Mouse (Mus musculus) embryonic facial prominence, embryonic 14.5 days (tissue): ENCODE results near the gene Rasd1. TPM values are rescaled to one million over a fixed set of nuclear protein-coding genes. Genes with fewer than 3 reads are reported as not detected.
"Not testable (repeated sequence)": the region's sequence is repeated elsewhere in the genome, so short reads cannot be mapped to it uniquely, and the experiment has no call there.

Experiments used
- ATAC-seq: fragments of 200-750 bp; cut with Nextera tagmentation; 2 replicates; pipeline ENCODE4 v1.8.0; 2017; ENCODE audit warnings: low read depth, moderate number of reproducible peaks, moderate TSS enrichment
- DNase-seq: peaks from one replicate; pipeline ENCODE4 v3.0.0-alpha.2; 2015; ENCODE audit warnings: low spot score
- H3K27ac ChIP-seq: fragments of 300-500 bp; sonication (generic); replicated peaks from 2 replicates; pipeline ENCODE4 v1.5.1; 2014; ENCODE audit warnings: low read depth, mild to moderate bottlenecking, low read length, moderate library complexity
- H3K27me3 ChIP-seq: fragments of 300-500 bp; sonication (generic); replicated peaks from 2 replicates; pipeline ENCODE4 v1.6.1; 2014; ENCODE audit warnings: low read length; ENCODE audit not compliant: control insufficient read depth, insufficient read depth
- H3K36me3 ChIP-seq: fragments of 300-500 bp; sonication (generic); 2 replicates; pipeline ENCODE4 v1.6.1; 2014; ENCODE audit warnings: low read length, mixed read lengths; ENCODE audit not compliant: control insufficient read depth, insufficient read depth
- H3K4me1 ChIP-seq: fragments of 300-500 bp; sonication (generic); 2 replicates; pipeline ENCODE4 v1.6.1; 2014; ENCODE audit warnings: antibody characterized with exemption, low read length; ENCODE audit not compliant: control insufficient read depth, insufficient read depth
- H3K4me2 ChIP-seq: fragments of 300-500 bp; sonication (generic); 2 replicates; pipeline ENCODE4 v1.6.1; 2014; ENCODE audit warnings: low read depth, mild to moderate bottlenecking, low read length, moderate library complexity, mixed read lengths
- H3K4me3 ChIP-seq: fragments of 300-500 bp; sonication (generic); 2 replicates; pipeline ENCODE4 v1.5.1; 2014; ENCODE audit warnings: low read depth, mild to moderate bottlenecking, low read length
- H3K9ac ChIP-seq: fragments of 300-500 bp; sonication (generic); 2 replicates; pipeline ENCODE4 v1.6.1; 2014; ENCODE audit warnings: low read depth, mild to moderate bottlenecking, low read length, moderate library complexity, mixed read lengths
- H3K9me3 ChIP-seq: fragments of 300-500 bp; sonication (generic); 2 replicates; pipeline ENCODE4 v1.6.1; 2016; ENCODE audit warnings: low read length; ENCODE audit not compliant: control insufficient read depth
- WGBS: fragments of 180-500 bp; shearing (Covaris S2); extraction: QIAGEN DNeasy Blood & Tissue Kit; methylation state at CpG from one replicate; pipeline ENCODE4 v1.1.7; 2014; 5-methylcytosine and 5-hydroxymethylcytosine counted together
- polyA plus RNA-seq: library from polyadenylated mRNA; unstranded; fragments of >200 nt; fragmentation: Nextera tagmentation; extraction: Ambion mirVana; gene quantifications from 2 replicates; pipeline ENCODE4 v1.2.1, GENCODE M21; 2014

Gene Rasd1
- polyA plus RNA-seq, 1 experiment from 2014 or later, result 1.6 TPM

DNA sequence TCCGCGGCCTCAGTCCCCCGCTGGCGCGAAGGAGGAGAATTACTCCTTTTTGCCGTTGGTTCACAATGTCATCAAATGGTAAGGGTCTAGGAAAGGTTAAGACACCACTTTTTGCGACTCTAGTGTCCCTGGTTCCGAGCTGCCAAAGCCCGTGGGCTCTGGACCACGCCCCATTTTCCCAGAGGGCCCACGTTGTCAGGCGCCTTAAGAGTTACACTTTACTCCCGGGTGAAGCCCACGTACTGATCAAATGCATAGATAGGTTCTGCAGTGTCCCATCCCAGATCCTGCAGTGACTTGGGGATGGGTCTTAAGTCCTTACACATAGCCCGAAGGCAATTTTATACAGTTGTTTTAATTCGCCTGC is 16.4 kb downstream of the Rasd1 start:
- Histone ChIP-seq H3K9me3 (no peaks in the 10 kb centered on the region), H3K36me3 (no peaks in the 10 kb centered on the region), H3K4me1 (peaks cover 9% of the 10 kb centered on the region), H3K4me2 (peak overlapping the region; percentile 77), H3K27ac (peak overlapping the region; percentile 77), H3K9ac (peak overlapping the region; percentile 99), H3K4me3 (peak overlapping the region; percentile 96), H3K27me3 (no peaks in the 10 kb centered on the region)
- ATAC-seq (no peak; the same call in 1 of the 2 replicates), DNase-seq (peak; percentile 13)
- WGBS, result 5% methylated on average over 15 of the region's 16 CpGs

DNA sequence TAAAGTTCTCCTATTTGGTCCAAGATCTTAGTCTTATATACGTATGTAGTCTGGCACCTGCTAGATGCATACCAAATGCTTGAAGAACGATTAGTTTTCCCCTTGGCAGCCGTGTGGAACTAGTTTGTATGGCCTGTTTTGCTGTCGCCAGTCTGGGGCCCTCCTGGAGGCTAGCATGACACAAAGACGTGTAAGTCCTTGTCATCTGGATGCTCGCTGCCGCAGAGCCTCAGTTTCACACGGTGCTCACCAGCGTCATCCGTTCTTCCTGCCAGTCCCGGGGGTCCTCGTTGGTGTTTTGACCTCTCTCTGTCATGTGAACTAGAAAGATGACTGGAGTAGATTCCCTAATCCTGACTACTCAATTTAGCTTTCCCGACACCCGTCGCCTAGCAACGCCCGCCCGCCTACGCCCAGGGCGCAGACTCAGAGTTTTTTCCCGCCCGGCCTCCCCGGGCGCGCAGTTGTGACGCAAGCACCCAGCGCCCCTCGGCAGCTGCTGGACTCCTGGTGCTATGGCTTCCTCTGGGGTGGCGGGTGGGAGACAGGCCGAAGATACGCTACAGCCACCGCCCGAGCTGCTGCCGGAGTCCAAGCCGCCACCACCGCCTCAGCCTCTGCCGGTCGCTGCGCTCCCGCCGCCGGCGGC is 16.9 kb downstream of the Rasd1 start, which contains the start of gene Med9:
Gene Med9, plus strand, starts transcription at position 455 of the 649 bp plus-strand sequence.
- H3K9ac ChIP-seq, result peak within 1 kb of the TSS; percentile 99
- peak; percentile 97 for DNase-seq
- H3K4me3 ChIP-seq, result peak within 1 kb of the TSS; percentile 96
- H3K4me2 ChIP-seq, result peak within 1 kb of the TSS; percentile 77
- no peaks in the 10 kb centered on the region for H3K9me3 ChIP-seq
- no peaks in the 10 kb centered on the region for H3K27me3 ChIP-seq
- ATAC-seq, result peak; percentile 98
- H3K4me1 ChIP-seq, result peaks cover 9% of the 10 kb centered on the region
- WGBS, result 1% methylated on average over 43 of the region's 43 CpGs
- H3K36me3 ChIP-seq, result no peaks in the 10 kb centered on the region
- peak within 1 kb of the TSS; percentile 77 for H3K27ac ChIP-seq

DNA sequence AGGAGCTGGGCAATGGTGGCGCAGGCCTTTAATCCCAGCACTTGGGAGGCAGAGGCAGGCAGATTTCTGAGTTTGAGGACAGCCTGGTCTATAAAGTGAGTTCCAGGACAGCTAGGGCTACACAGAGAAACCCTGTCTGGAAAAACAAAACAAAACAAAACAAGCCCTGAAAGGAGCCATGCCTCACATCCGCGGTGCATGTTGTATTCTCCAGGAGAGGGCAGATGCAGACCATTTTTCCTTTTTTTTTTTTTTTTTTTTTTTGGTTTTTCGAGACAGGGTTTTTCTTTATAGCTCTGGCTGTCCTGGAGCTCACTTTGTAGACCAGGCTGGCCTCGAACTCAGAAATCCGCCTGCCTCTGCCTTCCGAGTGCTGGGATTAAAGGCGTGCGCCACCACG is 19.9 kb downstream of the Rasd1 start:
- not testable (repeated sequence) for H3K36me3 ChIP-seq, H3K27ac ChIP-seq, H3K4me1 ChIP-seq, H3K9me3 ChIP-seq, ATAC-seq, H3K9ac ChIP-seq, DNase-seq, H3K4me2 ChIP-seq, H3K27me3 ChIP-seq, H3K4me3 ChIP-seq
- 88% methylated on average over 9 of the region's 10 CpGs for WGBS

DNA sequence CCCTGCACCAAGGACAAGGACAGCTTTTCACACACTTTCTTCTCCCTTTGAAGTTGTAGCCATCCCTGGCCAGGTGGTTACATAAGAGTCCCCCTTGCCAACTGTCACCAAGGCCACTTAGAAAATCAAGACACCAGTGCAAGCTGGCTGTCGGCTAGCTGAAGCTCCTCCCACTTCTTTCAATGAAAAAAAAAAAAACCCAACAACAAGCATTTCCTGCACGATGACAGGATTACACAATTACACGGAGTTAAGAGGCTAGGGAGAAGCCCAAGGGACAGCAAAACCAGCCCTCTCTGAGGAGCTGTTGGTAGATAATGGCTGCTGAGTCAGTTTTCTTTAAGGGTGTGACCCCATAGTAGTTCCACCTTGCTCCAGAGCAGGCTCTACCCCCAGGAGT is 23.4 kb downstream of the Rasd1 start:
- no peaks in the 10 kb centered on the region for H3K36me3 ChIP-seq
- H3K4me1 ChIP-seq, result no peaks in the 10 kb centered on the region
- H3K4me2 ChIP-seq, result no peak overlapping the region
- no peak overlapping the region for H3K27ac ChIP-seq
- ATAC-seq (no peak), DNase-seq (peak; percentile 47)
- 15% methylated on average over 3 of the region's 3 CpGs for WGBS
- no peak overlapping the region for H3K9ac ChIP-seq
- no peak overlapping the region for H3K4me3 ChIP-seq
- no peaks in the 10 kb centered on the region for H3K27me3 ChIP-seq
- H3K9me3 ChIP-seq, result no peaks in the 10 kb centered on the region

DNA sequence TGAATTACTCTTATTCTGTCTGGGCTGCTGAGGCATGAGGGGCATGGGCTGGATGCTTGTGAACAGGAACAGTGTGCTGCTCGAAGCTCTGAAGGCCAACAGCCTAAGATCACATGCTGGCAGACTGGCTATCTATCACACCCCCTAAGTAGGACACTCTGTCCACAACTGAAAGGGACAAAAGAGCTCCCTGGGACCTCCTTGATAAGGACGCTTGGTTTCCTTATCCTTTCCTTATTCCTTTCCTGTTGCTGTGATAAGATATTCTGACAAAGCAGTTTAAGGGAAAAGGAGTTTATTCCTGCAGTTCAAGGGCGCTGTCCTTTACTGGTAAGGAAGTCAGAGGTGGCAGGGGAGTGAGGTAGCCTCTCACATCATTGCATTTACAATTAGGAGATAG is 24.1 kb downstream of the Rasd1 start:
- H3K4me2 ChIP-seq, result no peak overlapping the region
- no peak for DNase-seq
- no peak overlapping the region for H3K27ac ChIP-seq
- no peak for ATAC-seq
- H3K36me3 ChIP-seq, result no peaks in the 10 kb centered on the region
- H3K4me3 ChIP-seq, result no peak overlapping the region
- no peaks in the 10 kb centered on the region for H3K9me3 ChIP-seq
- WGBS, result 71% methylated on average over 3 of the region's 3 CpGs
- H3K9ac ChIP-seq, result no peak overlapping the region
- H3K4me1 ChIP-seq, result no peaks in the 10 kb centered on the region
- no peaks in the 10 kb centered on the region for H3K27me3 ChIP-seq

DNA sequence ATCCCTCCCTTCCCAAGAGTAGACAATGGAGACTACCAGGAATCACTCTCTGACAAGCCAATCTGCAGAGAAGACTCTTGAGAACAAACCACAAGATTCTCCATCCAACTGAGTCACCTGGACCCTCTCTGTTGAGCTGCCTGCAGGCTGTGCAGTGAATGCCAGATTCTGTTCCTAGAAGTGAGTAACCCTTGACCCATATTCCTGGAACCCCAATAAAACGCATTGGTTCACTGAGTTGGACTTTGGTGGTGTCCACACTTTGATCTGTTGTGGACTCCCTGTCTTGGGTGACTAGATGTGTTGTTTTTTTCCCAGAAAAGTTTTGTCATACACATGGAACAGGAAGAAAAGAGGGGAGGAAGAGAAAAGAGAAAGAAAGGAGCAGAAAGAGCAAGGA is 24.9 kb downstream of the Rasd1 start:
- no peak overlapping the region for H3K4me2 ChIP-seq
- H3K27ac ChIP-seq, result no peak overlapping the region
- no peak overlapping the region for H3K9ac ChIP-seq
- ATAC-seq, result no peak
- no peak for DNase-seq
- H3K4me1 ChIP-seq, result no peaks in the 10 kb centered on the region
- H3K9me3 ChIP-seq, result no peaks in the 10 kb centered on the region
- WGBS, result 81% methylated on average over 1 of the region's 1 CpGs
- no peaks in the 10 kb centered on the region for H3K36me3 ChIP-seq
- no peaks in the 10 kb centered on the region for H3K27me3 ChIP-seq
- H3K4me3 ChIP-seq, result no peak overlapping the region

DNA sequence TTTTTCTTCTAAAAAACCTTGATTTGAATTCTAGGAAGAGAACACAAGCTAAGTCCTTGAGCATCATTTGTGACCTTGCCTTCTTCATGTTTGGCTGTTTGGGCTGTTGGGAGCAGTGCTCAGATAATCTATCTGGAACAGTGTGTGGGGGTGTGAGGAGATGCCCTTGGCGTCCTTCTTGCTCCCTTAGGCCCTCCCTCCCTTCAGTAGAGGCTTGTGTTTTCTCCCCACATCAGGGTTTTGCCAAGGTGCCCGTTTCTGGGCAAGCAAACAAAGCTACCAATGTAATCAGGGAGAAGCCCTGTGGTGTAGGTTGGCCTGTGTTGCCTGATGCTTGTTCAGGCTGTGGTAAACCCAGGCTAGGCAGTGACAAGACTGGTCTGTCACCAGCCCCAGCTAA is 27.1 kb downstream of the Rasd1 start:
- H3K4me2 ChIP-seq, result no peak overlapping the region
- no peaks in the 10 kb centered on the region for H3K27me3 ChIP-seq
- WGBS, result 33% methylated on average over 2 of the region's 2 CpGs

DNA sequence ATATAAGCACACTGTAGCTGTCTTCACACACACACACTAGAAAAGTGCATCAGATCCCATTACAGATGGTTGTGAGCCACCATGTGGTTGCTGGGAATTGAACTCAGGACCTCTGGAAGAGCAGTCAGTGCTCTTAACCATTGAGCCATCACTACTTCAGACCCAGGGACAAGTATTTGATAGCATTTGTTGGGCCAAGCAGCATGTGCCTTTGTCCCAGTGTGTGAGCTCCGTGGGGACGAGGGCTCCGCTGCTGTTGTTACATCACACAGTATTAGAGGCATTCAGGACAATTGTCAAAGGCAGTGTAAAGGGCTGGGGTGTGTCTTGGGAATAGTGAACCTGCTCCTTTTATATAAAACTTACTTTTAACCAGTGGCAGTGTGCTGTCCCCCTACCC is 27.7 kb downstream of the Rasd1 start:
- no peak for DNase-seq
- Histone ChIP-seq H3K36me3 (no peaks in the 10 kb centered on the region), H3K9me3 (no peaks in the 10 kb centered on the region), H3K4me1 (no peaks in the 10 kb centered on the region), H3K9ac (0 out of 2 replicates have a peak overlapping the region, but pooled peaks have one; percentile 25), H3K4me2 (no peak overlapping the region), H3K4me3 (no peak overlapping the region), H3K27ac (no peak overlapping the region), H3K27me3 (no peaks in the 10 kb centered on the region)
- WGBS, result 89% methylated on average over 3 of the region's 3 CpGs
- no peak for ATAC-seq

More for the DNA sequence above, 27.1 kb downstream of the Rasd1 start:
- Histone ChIP-seq H3K4me1 (no peaks in the 10 kb centered on the region), H3K9me3 (no peaks in the 10 kb centered on the region), H3K4me3 (no peak overlapping the region), H3K9ac (no peak overlapping the region), H3K36me3 (no peaks in the 10 kb centered on the region), H3K27ac (no peak overlapping the region)
- ATAC-seq (no peak), DNase-seq (no peak)

DNA sequence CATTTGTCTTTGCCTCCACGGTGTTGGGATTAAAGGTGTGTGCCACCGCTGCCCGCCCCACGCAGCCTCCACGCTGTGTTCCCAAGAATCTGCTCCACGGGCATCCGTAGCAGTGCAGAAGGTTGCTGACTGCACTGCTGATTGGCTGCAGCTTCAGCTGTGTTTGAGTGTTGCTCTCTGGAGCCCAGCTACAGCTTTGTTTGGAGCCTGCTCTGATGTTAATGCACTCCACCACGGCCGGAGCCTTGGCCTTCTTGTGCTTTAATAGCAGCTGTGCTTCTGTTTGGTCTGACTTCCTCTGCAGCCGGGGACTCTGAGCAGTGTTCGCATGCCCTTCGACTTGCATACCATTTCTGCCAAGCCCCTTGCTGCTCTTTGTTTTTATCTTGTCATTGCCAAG is 30.8 kb downstream of the Rasd1 start:
- Histone ChIP-seq H3K9ac (no peak overlapping the region), H3K4me3 (no peak overlapping the region), H3K4me1 (no peaks in the 10 kb centered on the region), H3K36me3 (no peaks in the 10 kb centered on the region), H3K9me3 (no peaks in the 10 kb centered on the region), H3K4me2 (no peak overlapping the region), H3K27me3 (no peaks in the 10 kb centered on the region), H3K27ac (no peak overlapping the region)
- DNase-seq (peak; percentile 8), ATAC-seq (no peak)
- 42% methylated on average over 12 of the region's 12 CpGs for WGBS
